Mouse (Mus musculus) megakaryocyte progenitor cell, adult 5-6 weeks (primary cell): ENCODE data around the gene Bean1. TPM values are rescaled to one million over a fixed set of nuclear protein-coding genes. Genes with fewer than 3 reads are reported as not detected.
"Not testable (repeated sequence)": the region's sequence is repeated elsewhere in the genome, so short reads cannot be mapped to it uniquely, and the experiment has no call there.

Source experiments
- ATAC-seq: replicated peaks from 2 replicates; pipeline ENCODE4 v1.8.0; 2016; ENCODE audit warnings: mild to moderate bottlenecking, moderate TSS enrichment, inconsistent platforms; ENCODE audit not compliant: poor library complexity
- total RNA-seq, 2 experiments: library from RNA; stranded (forward) in 1 of 2; stranded (reverse) in 1 of 2; fragments of 157-497, 149-512 nt in 1 of 2; fragments of 200-1000 nt in 1 of 2; gene quantifications; 2 replicates each; pipeline versions ENCODE4 v1.2.3 to v1.2.4; 2015 to 2017

The Bean1 gene
- total RNA-seq, 2 experiments from 2014 or later, result not detected

DNA sequence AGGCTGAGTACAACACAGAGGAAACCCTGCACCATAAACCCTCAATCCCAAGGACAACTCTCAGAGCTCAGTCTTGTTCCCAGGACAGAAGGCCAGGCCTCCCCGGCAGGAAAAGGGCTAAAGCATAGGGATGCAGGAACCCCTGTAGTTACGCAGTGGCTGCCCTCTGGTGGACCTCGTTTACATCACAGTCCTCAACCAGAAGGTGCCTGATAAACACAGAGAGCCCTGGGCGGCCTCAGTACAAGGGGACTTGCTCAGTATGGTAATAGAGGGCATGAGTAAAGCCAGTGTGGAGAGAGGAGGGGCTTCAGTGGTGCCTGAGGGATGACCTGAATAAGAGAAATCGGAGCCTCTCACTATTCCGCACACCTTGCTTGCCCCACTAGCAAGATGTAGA lies 64.3 kb downstream of the Bean1 start:
- peak; percentile 21; the same call in 1 of the 2 replicates for ATAC-seq

DNA sequence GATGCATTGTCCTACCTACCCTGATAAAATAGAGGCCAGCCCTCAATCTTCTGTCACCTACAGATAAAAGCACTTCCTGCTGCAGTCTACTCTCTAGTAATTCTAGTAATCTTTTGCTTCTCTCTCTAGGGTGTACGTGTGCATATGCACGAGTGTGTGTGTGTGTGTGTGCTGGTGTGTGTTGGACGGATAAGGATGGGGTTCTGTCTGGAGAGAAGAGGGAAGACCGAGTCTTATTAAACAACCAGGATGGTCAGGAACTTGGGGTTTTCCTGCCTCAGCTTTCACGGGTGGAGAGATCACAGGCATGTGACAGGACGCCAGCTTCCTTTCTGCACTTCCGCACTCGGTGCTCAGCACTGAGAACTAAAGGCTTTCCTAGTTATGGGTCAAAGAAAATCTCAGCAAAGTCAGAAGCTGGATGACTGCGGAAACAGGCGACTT lies 69.2 kb downstream of the Bean1 start:
- peak; percentile 73 for ATAC-seq

DNA sequence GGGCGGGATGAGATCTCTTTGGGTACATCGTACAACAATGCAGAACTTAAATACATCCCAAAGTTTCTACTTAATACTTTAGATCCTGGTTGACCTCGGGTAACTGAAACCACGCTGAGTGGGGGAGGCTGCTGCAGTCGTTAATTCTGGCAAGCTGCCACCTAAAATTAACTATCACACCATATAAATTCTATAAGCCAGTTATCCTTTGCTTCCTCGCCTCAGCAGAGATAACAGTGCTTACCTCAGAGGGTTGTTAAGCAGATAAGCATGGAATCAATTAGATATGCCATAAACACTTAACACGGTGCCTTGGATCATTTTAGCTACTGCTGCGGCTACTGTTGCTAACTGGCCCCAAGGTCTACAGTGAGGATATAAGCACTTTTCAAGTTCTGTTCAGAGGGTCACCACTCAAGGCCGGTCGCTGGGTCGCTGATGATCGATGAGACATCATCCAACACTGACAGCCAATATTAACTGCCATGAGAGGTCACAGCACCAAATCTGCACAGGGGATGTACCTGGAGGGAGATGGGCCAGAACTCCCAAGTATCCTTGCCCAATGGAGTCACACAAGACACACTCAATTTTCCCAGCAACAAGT lies 71.9 kb downstream of the Bean1 start:
- no peak for ATAC-seq

DNA sequence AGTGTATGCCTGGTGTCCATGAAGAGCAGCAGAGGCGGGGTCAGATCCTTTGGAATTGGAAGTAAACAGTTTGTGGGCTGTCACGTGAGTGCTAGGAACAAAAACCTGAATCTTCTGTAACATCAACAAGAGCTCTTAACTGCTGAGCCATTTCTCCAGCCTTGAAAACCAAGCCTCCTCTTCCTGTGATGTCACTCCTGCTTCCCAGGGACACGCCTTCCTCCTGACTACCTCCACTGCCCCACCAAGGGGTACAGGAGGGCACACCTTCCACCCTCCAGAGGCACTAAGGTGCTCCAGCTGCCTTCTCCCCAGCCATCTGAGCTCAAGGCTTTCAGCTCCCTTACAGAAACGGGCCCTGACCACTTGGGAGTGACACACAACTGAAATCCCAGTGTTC lies 76.4 kb downstream of the Bean1 start:
- ATAC-seq, result no peak

DNA sequence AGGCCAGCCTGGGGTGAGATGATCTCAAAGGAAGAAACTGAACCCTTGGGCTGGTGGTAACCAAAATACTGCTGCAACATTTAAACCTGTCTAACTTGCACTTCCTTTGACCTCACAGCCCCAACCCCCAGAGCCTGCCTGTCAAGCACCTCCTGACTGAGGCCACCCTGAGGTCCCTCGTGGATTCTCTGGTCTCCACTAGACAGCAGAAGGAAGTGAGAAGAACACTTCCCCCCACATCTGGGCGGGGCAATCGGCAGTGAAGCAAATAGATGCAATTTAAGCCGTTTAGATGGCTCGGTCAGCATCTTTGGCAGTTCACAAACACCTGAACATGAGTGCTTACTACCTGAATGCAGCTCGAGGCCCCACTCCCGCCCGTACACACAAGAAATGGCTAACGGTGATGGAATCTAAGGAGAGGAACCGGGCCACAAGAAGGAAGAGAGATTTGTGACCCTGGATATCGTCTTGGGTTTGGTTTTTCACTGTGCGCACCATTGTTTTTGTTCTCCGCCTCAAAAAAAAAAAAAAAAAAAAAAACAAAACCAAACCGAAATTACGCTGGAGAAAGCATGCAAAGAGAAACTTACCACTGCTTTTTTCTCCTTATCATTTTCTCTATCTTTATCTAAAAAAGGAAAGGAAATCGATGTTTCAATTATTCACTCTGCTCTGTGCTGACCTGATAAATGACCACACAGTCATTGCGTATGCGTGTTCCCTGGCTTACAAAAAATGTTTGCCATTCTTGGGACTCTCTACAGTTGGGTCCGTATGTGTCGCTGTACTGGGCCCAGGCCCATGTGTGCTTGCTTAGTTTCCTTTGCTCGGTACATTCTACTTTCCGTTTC lies 77.0 kb downstream of the Bean1 start:
- ATAC-seq, result peak; percentile 52

DNA sequence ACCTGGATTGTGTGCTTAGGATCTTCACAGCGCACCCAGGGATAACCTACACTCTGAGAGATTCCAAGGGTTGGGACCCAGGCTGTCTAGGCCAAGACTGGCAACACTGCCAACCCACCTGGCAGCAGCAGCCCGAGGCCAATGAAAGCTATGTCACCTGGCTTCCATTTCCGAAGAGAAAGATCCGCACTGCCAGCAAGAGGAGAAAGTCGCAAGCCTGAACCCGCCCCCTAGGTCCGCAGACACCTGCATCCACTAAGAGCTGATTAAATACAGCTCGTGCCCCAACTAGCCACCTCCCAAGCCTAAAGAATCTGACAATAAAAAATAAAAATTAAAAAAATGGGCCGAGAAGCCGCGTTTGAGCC lies 77.7 kb downstream of the Bean1 start:
- peak; percentile 9; the same call in 1 of the 2 replicates for ATAC-seq

DNA sequence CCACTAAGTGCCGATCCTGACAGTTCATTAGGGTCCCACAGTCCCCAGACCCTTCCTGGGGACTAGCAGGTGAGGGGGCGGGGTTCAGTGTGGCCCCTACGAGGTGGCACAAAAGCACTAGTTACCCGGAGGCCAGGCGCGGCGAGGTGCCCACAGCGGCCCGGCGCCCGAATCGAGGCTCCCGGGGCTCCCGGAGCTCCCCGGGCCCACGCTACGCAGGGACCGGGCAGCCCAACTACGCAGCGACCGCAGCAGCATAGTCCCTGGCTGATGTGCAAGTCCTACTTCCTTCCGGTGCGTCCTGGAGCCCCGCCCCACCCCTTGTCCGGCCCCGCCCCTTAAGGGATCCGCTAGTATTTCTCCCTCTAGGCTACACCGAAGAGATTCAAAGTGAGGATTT lies 78.0 kb downstream of the Bean1 start, which contains the start of gene Tk2:
Gene Tk2, minus strand, starts transcription at position 283 of the 400 bp plus-strand sequence.
- ATAC-seq, result peak; percentile 63

DNA sequence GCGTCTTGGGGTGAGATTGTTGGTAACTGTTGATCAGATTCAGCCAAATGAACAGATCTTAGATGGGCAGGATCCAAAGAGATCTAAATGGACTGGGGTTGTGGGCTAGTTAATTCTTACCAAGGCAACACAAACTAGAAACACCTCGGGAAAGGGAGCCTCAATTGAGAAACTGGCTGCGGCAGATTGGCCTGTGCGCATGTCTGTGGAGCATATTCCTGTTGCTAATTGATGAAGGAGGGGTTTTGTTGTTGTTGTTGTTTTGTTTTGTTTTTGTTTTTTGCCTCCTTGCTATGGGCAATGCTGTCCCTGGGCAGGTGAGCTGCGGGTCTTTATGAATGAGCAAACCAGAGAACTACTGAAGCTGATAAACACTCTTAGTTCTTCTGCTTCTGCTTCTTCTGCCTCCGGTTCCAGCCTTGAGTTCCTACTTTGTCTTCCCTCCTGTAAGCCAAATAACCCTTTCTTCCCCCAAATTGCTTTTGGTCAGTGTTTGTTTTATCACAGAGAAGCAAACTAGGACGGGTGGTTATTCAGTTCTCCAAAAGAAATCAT lies 79.3 kb downstream of the Bean1 start:
- ATAC-seq, result no peak

DNA sequence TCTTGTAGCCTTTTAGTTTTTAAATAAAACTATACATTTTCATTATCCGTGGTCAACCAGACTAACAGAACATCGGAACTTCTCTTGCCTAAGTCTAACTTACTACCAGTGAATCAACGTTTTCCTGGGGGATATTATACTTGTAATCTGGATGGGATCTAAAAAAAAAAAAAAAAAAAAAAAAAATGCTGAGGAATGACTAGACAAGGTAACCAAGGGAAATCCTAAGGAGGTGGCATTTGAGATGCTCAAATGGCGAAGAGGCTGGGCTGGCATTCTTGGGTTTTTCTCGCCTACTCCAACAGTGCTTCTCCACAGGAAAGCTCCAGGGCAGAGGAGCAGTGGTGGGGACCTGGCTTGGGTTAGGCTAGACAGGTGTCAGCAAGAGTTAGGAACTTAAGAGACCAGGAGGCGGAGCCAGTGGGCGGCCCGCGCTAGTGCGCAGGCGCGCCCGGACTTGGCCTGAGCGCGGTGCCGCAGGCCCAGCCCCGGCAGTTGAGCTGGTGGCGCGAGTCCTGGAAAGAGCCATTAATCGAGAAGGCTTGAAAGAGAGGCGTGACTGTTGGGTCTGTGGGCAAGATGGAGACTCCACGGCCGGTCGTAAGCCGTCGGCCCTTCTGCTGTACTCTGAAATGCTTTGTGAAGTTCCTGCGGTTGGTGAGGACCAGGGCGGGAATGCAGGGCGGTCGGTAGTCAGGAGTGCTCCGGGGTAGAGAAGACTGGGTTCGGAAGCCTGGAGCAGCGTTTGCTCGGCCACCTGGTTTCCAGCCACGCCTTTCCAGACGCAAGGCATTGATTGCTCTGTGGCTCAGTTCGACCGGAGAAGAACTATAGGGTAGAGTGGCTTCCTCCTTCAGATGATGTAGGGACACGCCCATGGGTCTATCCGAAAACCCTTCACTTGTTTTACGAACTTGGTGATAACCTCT lies 80.5 kb downstream of the Bean1 start, which contains the start of gene Cklf:
Gene Cklf, plus strand, starts transcription at position 423 of the 929 bp plus-strand sequence.
- peak; percentile 51 for ATAC-seq

DNA sequence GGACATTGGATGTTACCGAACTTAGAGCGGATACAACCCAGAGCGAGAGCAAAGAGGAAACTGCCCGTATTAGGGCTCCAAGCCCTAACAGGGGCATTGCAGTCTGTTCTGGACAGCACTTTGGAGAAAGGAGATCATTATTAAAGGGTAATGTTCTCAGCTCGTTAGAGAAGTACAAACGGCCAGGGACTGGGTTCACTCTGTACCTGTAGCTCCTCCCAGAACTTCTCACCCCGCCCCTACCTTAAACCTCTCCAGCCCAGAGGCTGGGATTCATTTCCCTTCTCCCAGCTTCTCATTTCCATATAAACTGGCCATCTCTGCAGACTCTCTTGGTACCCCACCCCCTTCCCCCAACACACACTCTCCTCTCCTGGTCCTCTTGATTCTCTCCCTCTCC lies 81.2 kb downstream of the Bean1 start:
- no peak for ATAC-seq

DNA sequence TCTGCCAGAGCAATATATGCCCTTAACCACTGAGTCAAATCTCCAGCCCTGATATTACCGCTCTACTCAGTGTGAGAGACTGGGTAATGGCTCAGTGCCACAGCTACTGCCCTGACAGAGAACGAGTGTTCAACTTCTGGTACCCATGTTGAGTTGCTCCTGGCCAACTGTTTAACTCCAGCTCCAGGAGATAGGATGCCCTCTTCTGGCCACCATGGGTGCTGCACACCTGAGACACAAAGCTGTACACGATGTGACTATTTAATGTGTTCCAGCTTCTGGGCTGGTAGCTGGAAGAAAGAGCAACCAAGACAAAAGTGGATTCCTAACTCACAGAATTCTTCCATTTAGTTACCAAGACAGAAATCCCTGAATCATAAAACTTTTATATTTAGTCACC lies 82.8 kb downstream of the Bean1 start:
- ATAC-seq, result peak; percentile 54

DNA sequence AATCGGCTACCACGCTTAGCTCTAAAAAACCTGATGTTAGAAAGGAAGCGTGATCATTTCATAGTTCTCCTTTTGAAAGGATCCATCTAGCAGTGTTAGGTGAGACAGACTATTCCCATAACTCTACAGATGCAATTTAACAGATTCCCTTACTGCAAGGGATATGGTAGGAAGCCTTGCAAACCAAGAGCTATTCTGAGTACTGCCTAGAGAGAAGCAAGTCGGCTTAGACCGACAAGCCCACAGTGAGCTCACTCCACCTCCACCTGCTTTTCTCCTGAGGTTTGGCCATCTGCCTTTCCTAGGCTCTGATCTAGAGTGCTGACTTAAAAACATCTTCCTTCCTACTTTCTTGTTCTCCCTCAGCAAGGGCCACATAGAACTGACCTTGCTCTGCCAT lies 91.6 kb downstream of the Bean1 start:
- ATAC-seq, result not testable (repeated sequence)

DNA sequence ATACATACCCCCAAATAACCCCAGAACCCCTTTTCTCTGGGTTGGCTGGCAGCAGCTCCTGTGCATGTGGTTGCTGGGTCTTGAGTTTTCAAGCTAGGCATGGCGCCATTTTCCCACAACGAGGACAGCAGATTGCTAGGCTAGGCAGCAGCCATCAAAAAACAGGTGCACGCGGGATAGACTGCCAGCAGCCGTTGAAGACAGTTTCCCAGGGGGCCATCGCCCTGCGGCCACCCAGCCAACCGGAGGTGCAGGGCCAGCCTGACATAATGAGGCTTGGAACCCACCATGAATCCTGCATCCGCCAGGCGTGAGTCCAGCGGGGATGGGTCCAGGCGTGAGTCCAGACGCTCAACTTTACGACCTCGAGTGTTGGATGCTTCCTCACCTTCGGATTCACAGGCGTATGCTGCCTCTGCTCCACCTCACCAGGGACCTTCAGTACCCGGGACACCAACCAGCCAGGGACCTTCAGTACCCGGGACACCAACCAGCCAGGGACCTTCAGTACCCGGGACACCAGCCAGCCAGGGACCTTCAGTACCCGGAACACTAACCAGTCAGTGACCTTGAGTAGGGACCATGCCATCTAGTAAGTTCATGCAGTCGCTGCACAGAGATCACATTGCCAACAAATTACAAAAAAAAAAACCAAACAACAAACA lies 94.2 kb downstream of the Bean1 start:
- not testable (repeated sequence) for ATAC-seq

DNA sequence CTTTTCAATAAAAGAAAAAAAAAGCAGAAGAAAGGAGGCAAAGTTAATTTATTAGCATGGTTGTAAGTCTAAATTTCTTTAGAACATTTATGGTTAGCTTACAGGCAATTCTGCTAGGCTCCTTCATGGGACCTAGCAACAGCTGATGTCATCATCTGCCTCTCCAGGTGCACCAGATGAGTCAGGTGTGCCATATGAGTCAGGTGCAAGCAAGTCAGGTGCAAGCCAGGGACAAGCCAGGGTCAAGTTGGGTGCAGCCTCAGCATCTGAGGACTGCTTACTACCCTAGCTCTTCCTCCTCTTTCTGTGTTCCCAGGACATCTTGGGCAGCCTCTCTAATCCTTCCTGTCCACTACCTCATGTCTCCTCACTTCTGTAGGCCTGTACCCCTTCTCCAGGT lies 98.1 kb downstream of the Bean1 start:
- ATAC-seq, result no peak

Other genes with a start within 250 kb of the Bean1 start
- gene Cdh5, start 68.8 kb upstream of the Bean1 start, total RNA-seq (2015), result not detected in 2 replicates
- gene Cdh5, start 68.8 kb upstream of the Bean1 start, total RNA-seq (2017), result 0.07 TPM in 1 of 2 replicates, not detected in the other
- gene Tk2, start 78.1 kb downstream of the Bean1 start, total RNA-seq (2015), result 16.5 and 16.9 TPM in 2 replicates
- gene Tk2, start 78.1 kb downstream of the Bean1 start, total RNA-seq (2017), result 11.7 and 11.9 TPM in 2 replicates
- gene Cklf, start 80.4 kb downstream of the Bean1 start, total RNA-seq (2015), result 54.0 and 54.9 TPM in 2 replicates
- 14.7 and 21.2 TPM in 2 replicates for gene Cklf, start 80.4 kb downstream of the Bean1 start, total RNA-seq (2017)
- not detected in 2 replicates for gene Cmtm2a, start 122.7 kb downstream of the Bean1 start, total RNA-seq (2015)
- gene Cmtm2a, start 122.7 kb downstream of the Bean1 start, total RNA-seq (2017), result not detected in 2 replicates
- not detected in 2 replicates for gene Gm45711, start 139.6 kb downstream of the Bean1 start, total RNA-seq (2015)
- gene Gm45711, start 139.6 kb downstream of the Bean1 start, total RNA-seq (2017), result not detected in 2 replicates
- gene Cmtm1, start 139.7 kb downstream of the Bean1 start, total RNA-seq (2015), result not detected in 2 replicates
- gene Cmtm1, start 139.7 kb downstream of the Bean1 start, total RNA-seq (2017), result not detected in 2 replicates
- not detected in 2 replicates for gene Gm11020, start 151.1 kb downstream of the Bean1 start, total RNA-seq (2015)
- not detected in 2 replicates for gene Gm11020, start 151.1 kb downstream of the Bean1 start, total RNA-seq (2017)
- not detected in 2 replicates for gene Cmtm2b, start 151.8 kb downstream of the Bean1 start, total RNA-seq (2015)
- gene Cmtm2b, start 151.8 kb downstream of the Bean1 start, total RNA-seq (2017), result not detected in 2 replicates
- 28.2 and 39.9 TPM in 2 replicates for gene Cmtm3, start 169.0 kb downstream of the Bean1 start, total RNA-seq (2015)
- gene Cmtm3, start 169.0 kb downstream of the Bean1 start, total RNA-seq (2017), result 12.0 and 21.6 TPM in 2 replicates
- gene Cmtm4, start 225.4 kb downstream of the Bean1 start, total RNA-seq (2015), result 0.79 and 0.85 TPM in 2 replicates
- 0.84 and 0.87 TPM in 2 replicates for gene Cmtm4, start 225.4 kb downstream of the Bean1 start, total RNA-seq (2017)